Mouse (Mus musculus) NIH3T3 (cell line): Measurements from ENCODE around the gene Arfgap1.

Source experiments
- DNase-seq: peaks from one replicate; pipeline ENCODE4 v3.0.0-alpha.2; 2012; ENCODE audit warnings: low read depth

Gene Arfgap1

GRCm38 (mm10) chr2:180967010-180967763, at the start of gene Arfgap1:
Arfgap1 (plus strand) TSS chr2:180967225.
- peak; percentile 98 for DNase-seq

- peak; percentile 15 for DNase-seq
These were observed 46.9 kb upstream of the Arfgap1 start for GRCm38 (mm10) chr2:180919913-180920809.

GRCm38 (mm10) chr2:180920810-180921400, 46.1 kb upstream of the Arfgap1 start, which contains the start of gene Ythdf1:
Ythdf1 (minus strand) TSS chr2:180920949.
- peak; percentile 98 for DNase-seq

GRCm38 (mm10) chr2:180922739-180923138, 44.3 kb upstream of the Arfgap1 start:
- DNase-seq, result no peak

GRCm38 (mm10) chr2:180925176-180925575, 41.8 kb upstream of the Arfgap1 start:
- peak; percentile 89 for DNase-seq

- DNase-seq, result no peak
These were observed 38.3 kb upstream of the Arfgap1 start, which contains the start of gene Birc7 for GRCm38 (mm10) chr2:180928723-180929122. Birc7 (plus strand) TSS chr2:180929023.

GRCm38 (mm10) chr2:180932418-180932817, 34.6 kb upstream of the Arfgap1 start:
- DNase-seq, result no peak

GRCm38 (mm10) chr2:180940187-180940586, 26.8 kb upstream of the Arfgap1 start:
- DNase-seq, result no peak

GRCm38 (mm10) chr2:180941869-180942268, 25.2 kb upstream of the Arfgap1 start:
- peak; percentile 66 for DNase-seq

GRCm38 (mm10) chr2:180949947-180950346, 17.1 kb upstream of the Arfgap1 start:
- no peak for DNase-seq

- DNase-seq, result no peak
These were observed 14.3 kb upstream of the Arfgap1 start for GRCm38 (mm10) chr2:180952731-180953171.

- no peak for DNase-seq
These were observed 13.4 kb upstream of the Arfgap1 start for GRCm38 (mm10) chr2:180953638-180954037.

- DNase-seq, result no peak
These were observed 12.7 kb upstream of the Arfgap1 start, which contains the start of gene Nkain4 for GRCm38 (mm10) chr2:180954061-180955047. Nkain4 (minus strand) TSS chr2:180954699.

GRCm38 (mm10) chr2:180959605-180960004, 7.4 kb upstream of the Arfgap1 start:
- peak; percentile 82 for DNase-seq

- DNase-seq, result no peak
These were observed 6.8 kb upstream of the Arfgap1 start for GRCm38 (mm10) chr2:180960187-180960586.

- DNase-seq, result peak; percentile 65
These were observed 4.3 kb upstream of the Arfgap1 start for GRCm38 (mm10) chr2:180962616-180963308.

- DNase-seq, result peak; percentile 91
These were observed 3.1 kb upstream of the Arfgap1 start for GRCm38 (mm10) chr2:180963956-180964355.

- DNase-seq, result peak; percentile 52
These were observed 738 bp upstream of the Arfgap1 start for GRCm38 (mm10) chr2:180966092-180966882.

GRCm38 (mm10) chr2:180981133-180981532, 14.1 kb downstream of the Arfgap1 start:
- DNase-seq, result no peak
